Mouse (Mus musculus): ENCODE results near the gene Taf5. TPM values are rescaled to one million over a fixed set of nuclear protein-coding genes. Genes with fewer than 3 reads are reported as not detected.
A peak's percentile ranks its signal among the peaks of the same experiment; 100 is the strongest.

Taf5 gene
- polyA plus RNA-seq, 1 experiment: 3.6 TPM

DNA sequence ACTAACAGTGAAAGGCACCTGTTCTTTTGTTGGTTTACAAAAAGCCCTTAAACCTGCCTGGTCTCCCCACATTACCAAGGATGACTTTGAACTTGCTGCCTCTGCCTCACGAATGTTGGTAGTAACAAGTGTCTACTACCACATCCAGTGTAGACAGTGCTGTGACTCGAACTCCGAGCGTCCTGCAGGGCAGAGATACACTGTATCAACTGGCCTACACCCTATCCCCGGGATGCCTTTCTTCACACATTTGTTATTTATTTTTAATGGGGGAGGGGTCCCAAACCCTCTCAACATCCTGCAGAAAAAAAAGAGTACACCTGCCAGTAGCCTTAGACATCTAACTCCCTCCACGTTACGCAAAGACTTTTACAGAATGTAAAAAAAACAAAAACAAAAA lies 17.7 kb upstream of the Taf5 start:
- no peaks in the 10 kb centered on the region for H3K27me3 ChIP-seq (ENCODE audit: control insufficient read depth, insufficient read depth, insufficient read length)
- H3K36me3 ChIP-seq (ENCODE audit: control insufficient read depth, insufficient read depth): peaks cover 27% of the 10 kb centered on the region
- H3K4me3 ChIP-seq (ENCODE audit: insufficient read depth, poor library complexity, severe bottlenecking): peak overlapping the region; percentile 56
- H3K79me3 ChIP-seq (ENCODE audit: low read depth): peaks cover 15% of the 10 kb centered on the region
- no peak for TF ChIP-seq MYOD1 (IDR thresholded peaks at IDR 0.05; ENCODE audit: control insufficient read depth, insufficient read length, low read depth)
- no peak for TF ChIP-seq CEBPB (IDR thresholded peaks at IDR 0.05; ENCODE audit: low read depth)
- TF ChIP-seq MYOG (IDR thresholded peaks at IDR 0.05; ENCODE audit: control insufficient read depth, extremely low read depth, insufficient read length): no peak
- no peak for TF ChIP-seq MAX (IDR thresholded peaks at IDR 0.05)
- no peak for TF ChIP-seq USF1 (IDR thresholded peaks at IDR 0.05; ENCODE audit: low read depth)
- TF ChIP-seq CTCF (IDR thresholded peaks at IDR 0.05; ENCODE audit: control insufficient read depth, insufficient read depth, insufficient read length): no peak
- no peak for TF ChIP-seq FOSL1 (IDR thresholded peaks at IDR 0.05; ENCODE audit: insufficient read depth, low read length, poor library complexity, severe bottlenecking)
- peaks cover 14% of the 10 kb centered on the region for H3K79me2 ChIP-seq (ENCODE audit: control insufficient read depth, insufficient read depth)
- H3ac ChIP-seq (ENCODE audit: control insufficient read depth, insufficient read length, low read depth): peak overlapping the region; percentile 71

DNA sequence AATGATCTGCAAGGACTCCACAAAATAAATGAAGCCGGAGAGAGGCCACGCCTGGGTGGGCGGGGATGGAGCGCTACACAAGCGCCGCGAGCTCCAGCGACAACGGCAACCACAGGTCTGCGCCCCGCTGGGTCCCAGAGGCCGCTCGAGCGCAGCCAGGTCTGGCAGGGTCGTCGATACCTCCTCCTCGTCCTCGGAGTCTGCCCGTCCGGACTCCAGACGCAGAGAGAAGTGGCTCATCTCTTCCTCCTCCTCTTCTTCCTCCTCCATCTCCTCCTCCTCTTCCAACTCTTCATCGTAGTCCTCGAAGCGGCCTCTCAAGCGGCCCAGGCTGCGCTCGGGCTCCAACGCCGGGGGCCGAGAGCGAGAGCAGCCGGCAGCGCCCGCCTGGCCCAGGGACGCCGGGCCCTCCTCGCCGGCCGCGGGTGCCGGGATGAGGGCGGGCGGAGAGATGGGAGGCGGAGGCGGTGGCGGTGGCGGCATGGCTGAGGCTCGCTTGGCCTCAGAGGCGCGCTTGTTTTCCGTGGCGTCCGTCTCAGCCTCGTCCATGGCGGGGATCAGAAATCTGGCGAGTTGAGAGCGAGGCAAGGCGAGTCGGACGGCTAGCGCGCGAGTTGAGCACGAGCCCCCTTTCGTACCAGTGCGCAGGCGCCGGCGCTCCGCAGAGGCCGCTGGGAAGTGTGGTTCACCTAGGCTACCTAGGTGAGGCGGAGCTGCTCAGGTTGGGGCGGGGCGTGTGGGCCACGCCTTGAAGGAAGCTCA lies 17.1 kb upstream of the Taf5 start, which contains the start of gene Pcgf6:
TSS of gene Pcgf6 (minus strand) at position 636 of the 762 bp plus-strand sequence.
- Histone ChIP-seq H3K79me3 (ENCODE audit: low read depth) (peaks cover 15% of the 10 kb centered on the region), H3K27me3 (ENCODE audit: control insufficient read depth, insufficient read depth, insufficient read length) (no peaks in the 10 kb centered on the region), H3ac (ENCODE audit: control insufficient read depth, insufficient read length, low read depth) (peak within 1 kb of the TSS; percentile 89), H3K4me3 (ENCODE audit: insufficient read depth, poor library complexity, severe bottlenecking) (peak within 1 kb of the TSS; percentile 56), H3K79me2 (ENCODE audit: control insufficient read depth, insufficient read depth) (peaks cover 14% of the 10 kb centered on the region), H3K36me3 (ENCODE audit: control insufficient read depth, insufficient read depth) (peaks cover 23% of the 10 kb centered on the region)
- TF ChIP-seq FOSL1 (IDR thresholded peaks at IDR 0.05; ENCODE audit: insufficient read depth, low read length, poor library complexity, severe bottlenecking) (no peak), MYOD1 (IDR thresholded peaks at IDR 0.05; ENCODE audit: control insufficient read depth, insufficient read length, low read depth) (no peak), MYOG (IDR thresholded peaks at IDR 0.05; ENCODE audit: control insufficient read depth, extremely low read depth, insufficient read length) (no peak), CEBPB (IDR thresholded peaks at IDR 0.05; ENCODE audit: low read depth) (no peak), MAX (IDR thresholded peaks at IDR 0.05) (peak; percentile 60), CTCF (IDR thresholded peaks at IDR 0.05; ENCODE audit: control insufficient read depth, insufficient read depth, insufficient read length) (no peak), USF1 (IDR thresholded peaks at IDR 0.05; ENCODE audit: low read depth) (no peak)

DNA sequence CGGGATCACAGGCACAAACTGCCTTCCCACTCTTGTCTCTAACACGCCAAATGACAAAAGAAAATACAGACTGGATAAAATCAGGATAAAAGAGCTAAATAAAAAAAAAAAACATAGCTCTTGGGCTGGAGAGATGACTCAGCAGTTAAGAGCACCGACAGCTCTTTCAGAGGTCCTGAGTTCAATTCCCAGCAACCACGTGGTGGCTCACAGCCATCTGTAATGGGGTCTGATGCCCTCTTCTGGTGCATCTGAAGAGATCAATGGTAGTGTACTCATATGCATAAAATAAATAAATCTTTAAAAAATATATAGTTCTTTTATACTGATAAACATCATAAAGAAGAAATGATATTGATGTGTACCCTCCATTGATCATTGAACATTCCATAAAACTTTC lies 14.6 kb upstream of the Taf5 start:
- Histone ChIP-seq H3K79me2 (ENCODE audit: control insufficient read depth, insufficient read depth) (peaks cover 14% of the 10 kb centered on the region), H3ac (ENCODE audit: control insufficient read depth, insufficient read length, low read depth) (no peak overlapping the region), H3K79me3 (ENCODE audit: low read depth) (peaks cover 15% of the 10 kb centered on the region), H3K27me3 (ENCODE audit: control insufficient read depth, insufficient read depth, insufficient read length) (no peaks in the 10 kb centered on the region), H3K4me3 (ENCODE audit: insufficient read depth, poor library complexity, severe bottlenecking) (no peak overlapping the region), H3K36me3 (ENCODE audit: control insufficient read depth, insufficient read depth) (peaks cover 9% of the 10 kb centered on the region)
- TF ChIP-seq USF1 (IDR thresholded peaks at IDR 0.05; ENCODE audit: low read depth): no peak
- no peak for TF ChIP-seq CTCF (IDR thresholded peaks at IDR 0.05; ENCODE audit: control insufficient read depth, insufficient read depth, insufficient read length)

DNA sequence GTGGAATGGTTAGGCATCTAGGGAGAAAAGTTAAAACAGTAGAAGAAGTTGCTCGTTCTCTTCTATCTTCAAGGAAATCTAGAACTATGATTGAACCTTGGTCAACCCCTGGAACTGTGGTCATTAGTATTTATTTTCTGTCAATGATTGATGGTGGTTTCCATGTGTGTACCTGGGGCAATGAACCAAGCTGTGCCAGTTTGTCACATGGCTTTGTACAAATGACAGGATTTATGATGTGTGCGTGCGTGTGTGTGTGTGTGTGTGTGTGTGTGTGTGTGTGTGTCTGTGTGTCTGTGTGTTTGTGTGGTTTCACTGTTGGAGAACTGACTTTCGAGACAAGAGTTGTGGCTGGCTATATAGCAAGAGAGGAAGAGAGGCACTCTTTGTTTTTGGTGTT lies 14.1 kb upstream of the Taf5 start:
- no peak for TF ChIP-seq CEBPB (IDR thresholded peaks at IDR 0.05; ENCODE audit: low read depth)
- no peak for TF ChIP-seq MYOG (IDR thresholded peaks at IDR 0.05; ENCODE audit: control insufficient read depth, extremely low read depth, insufficient read length)
- TF ChIP-seq MAX (IDR thresholded peaks at IDR 0.05): no peak
- TF ChIP-seq FOSL1 (IDR thresholded peaks at IDR 0.05; ENCODE audit: insufficient read depth, low read length, poor library complexity, severe bottlenecking): no peak
- TF ChIP-seq CTCF (IDR thresholded peaks at IDR 0.05; ENCODE audit: control insufficient read depth, insufficient read depth, insufficient read length): no peak
- TF ChIP-seq USF1 (IDR thresholded peaks at IDR 0.05; ENCODE audit: low read depth): no peak
- no peak for TF ChIP-seq MYOD1 (IDR thresholded peaks at IDR 0.05; ENCODE audit: control insufficient read depth, insufficient read length, low read depth)
- no peak overlapping the region for H3K4me3 ChIP-seq (ENCODE audit: insufficient read depth, poor library complexity, severe bottlenecking)
- peaks cover 3% of the 10 kb centered on the region for H3K36me3 ChIP-seq (ENCODE audit: control insufficient read depth, insufficient read depth)
- H3K79me3 ChIP-seq (ENCODE audit: low read depth): peaks cover 14% of the 10 kb centered on the region
- H3K27me3 ChIP-seq (ENCODE audit: control insufficient read depth, insufficient read depth, insufficient read length): no peaks in the 10 kb centered on the region
- peaks cover 14% of the 10 kb centered on the region for H3K79me2 ChIP-seq (ENCODE audit: control insufficient read depth, insufficient read depth)
- no peak overlapping the region for H3ac ChIP-seq (ENCODE audit: control insufficient read depth, insufficient read length, low read depth)

DNA sequence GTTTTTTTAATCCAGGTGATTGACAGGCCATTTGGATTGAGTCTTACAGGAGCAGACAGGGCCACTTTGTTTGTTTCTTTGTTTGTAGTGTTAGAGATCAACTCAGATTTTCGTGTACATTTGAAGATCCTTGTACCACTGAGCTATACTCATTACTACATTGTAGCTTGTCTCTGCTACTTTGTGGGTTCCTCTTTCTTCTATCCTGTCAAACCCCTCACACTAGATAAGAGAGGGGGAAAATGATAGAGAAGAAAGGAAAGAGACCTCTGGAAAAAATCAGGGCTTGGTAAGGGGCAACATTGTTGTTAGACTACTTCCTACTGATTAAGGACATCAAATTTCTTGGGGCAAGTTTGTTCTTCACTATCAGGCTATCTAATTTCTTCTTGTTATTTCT lies 9.9 kb upstream of the Taf5 start:
- H3K4me3 ChIP-seq (ENCODE audit: insufficient read depth, poor library complexity, severe bottlenecking): no peak overlapping the region
- no peaks in the 10 kb centered on the region for H3K79me2 ChIP-seq (ENCODE audit: control insufficient read depth, insufficient read depth)
- no peaks in the 10 kb centered on the region for H3K27me3 ChIP-seq (ENCODE audit: control insufficient read depth, insufficient read depth, insufficient read length)
- H3K36me3 ChIP-seq (ENCODE audit: control insufficient read depth, insufficient read depth): no peaks in the 10 kb centered on the region
- H3ac ChIP-seq (ENCODE audit: control insufficient read depth, insufficient read length, low read depth): no peak overlapping the region
- TF ChIP-seq FOSL1 (IDR thresholded peaks at IDR 0.05; ENCODE audit: insufficient read depth, low read length, poor library complexity, severe bottlenecking) (no peak), MYOG (IDR thresholded peaks at IDR 0.05; ENCODE audit: control insufficient read depth, extremely low read depth, insufficient read length) (no peak), MYOD1 (IDR thresholded peaks at IDR 0.05; ENCODE audit: control insufficient read depth, insufficient read length, low read depth) (no peak), MAX (IDR thresholded peaks at IDR 0.05) (no peak), CTCF (IDR thresholded peaks at IDR 0.05; ENCODE audit: control insufficient read depth, insufficient read depth, insufficient read length) (no peak), CEBPB (IDR thresholded peaks at IDR 0.05; ENCODE audit: low read depth) (no peak), USF1 (IDR thresholded peaks at IDR 0.05; ENCODE audit: low read depth) (no peak)
- no peaks in the 10 kb centered on the region for H3K79me3 ChIP-seq (ENCODE audit: low read depth)

All from C2C12 (cell line).